Mouse (Mus musculus): ENCODE results near the gene Gm13212.
"Not testable (repeated sequence)": the region's sequence is repeated elsewhere in the genome, so short reads cannot be mapped to it uniquely, and the experiment has no call there.

Gene Gm13212

GRCm38 (mm10) chr4:145585078-145585477 is at the start of gene Gm13212:
Gene Gm13212, plus strand, starts transcription at chr4:145585166.
- DNase-seq (ENCODE audit: low spot score in 2 of 2) = peak; percentile 16 to 28

- DNase-seq (ENCODE audit: low spot score in 2 of 2) = not testable (repeated sequence)
Observed at GRCm38 (mm10) chr4:145543861-145544260, 41.1 kb upstream of the Gm13212 start.

GRCm38 (mm10) chr4:145545106-145545505 is 39.9 kb upstream of the Gm13212 start:
- not testable (repeated sequence) for DNase-seq (ENCODE audit: low spot score in 2 of 2)

- DNase-seq (ENCODE audit: low spot score in 2 of 2) = not testable (repeated sequence)
Observed at GRCm38 (mm10) chr4:145545734-145546349, 39.1 kb upstream of the Gm13212 start.

GRCm38 (mm10) chr4:145546477-145546876 is 38.5 kb upstream of the Gm13212 start:
- not testable (repeated sequence) for DNase-seq (ENCODE audit: low spot score in 2 of 2)

- DNase-seq (ENCODE audit: low spot score in 2 of 2) = no peak
Observed at GRCm38 (mm10) chr4:145556680-145557079, 28.3 kb upstream of the Gm13212 start.

GRCm38 (mm10) chr4:145559505-145560099 is 25.4 kb upstream of the Gm13212 start:
- no peak for DNase-seq (ENCODE audit: low spot score in 2 of 2)

GRCm38 (mm10) chr4:145564111-145564821 is 20.7 kb upstream of the Gm13212 start:
- no peak for DNase-seq (ENCODE audit: low spot score in 2 of 2)

- not testable (repeated sequence) for DNase-seq (ENCODE audit: low spot score in 2 of 2)
Observed at GRCm38 (mm10) chr4:145570461-145570860, 14.5 kb upstream of the Gm13212 start.

GRCm38 (mm10) chr4:145576623-145577022 is 8.3 kb upstream of the Gm13212 start:
- not testable (repeated sequence) for DNase-seq (ENCODE audit: low spot score in 2 of 2)

- not testable (repeated sequence) for DNase-seq (ENCODE audit: low spot score in 2 of 2)
Observed at GRCm38 (mm10) chr4:145580333-145580732, 4.6 kb upstream of the Gm13212 start.

- not testable (repeated sequence) for DNase-seq (ENCODE audit: low spot score in 2 of 2)
Observed at GRCm38 (mm10) chr4:145586046-145586445, 1.1 kb downstream of the Gm13212 start.

- not testable (repeated sequence) for DNase-seq (ENCODE audit: low spot score in 2 of 2)
Observed at GRCm38 (mm10) chr4:145594183-145594582, 9.2 kb downstream of the Gm13212 start.

GRCm38 (mm10) chr4:145594798-145595197 is 9.8 kb downstream of the Gm13212 start:
- not testable (repeated sequence) for DNase-seq (ENCODE audit: low spot score in 2 of 2)

GRCm38 (mm10) chr4:145640416-145641185 is 55.6 kb downstream of the Gm13212 start:
- DNase-seq (ENCODE audit: low spot score in 2 of 2) = peak in 1 of 2 experiments; percentile 18

GRCm38 (mm10) chr4:145670385-145670784 is 85.4 kb downstream of the Gm13212 start, which contains the start of gene Zfp980:
Gene Zfp980, plus strand, starts transcription at chr4:145670685.
- DNase-seq (ENCODE audit: low spot score in 2 of 2) = not testable (repeated sequence)

- DNase-seq (ENCODE audit: low spot score in 2 of 2) = not testable (repeated sequence)
Observed at GRCm38 (mm10) chr4:145674286-145674780, 89.4 kb downstream of the Gm13212 start.

Measured in spleen, postnatal 10 days (tissue).